Mouse (Mus musculus) hindbrain, postnatal 0 days (tissue): ENCODE results near the gene Nrg4. TPM values are rescaled to one million over a fixed set of nuclear protein-coding genes. Genes with fewer than 3 reads are reported as not detected.
A peak's percentile ranks its signal among the peaks of the same experiment; 100 is the strongest.
"Not testable (repeated sequence)": the region's sequence is repeated elsewhere in the genome, so short reads cannot be mapped to it uniquely, and the experiment has no call there.

Experiments
- ATAC-seq: fragments of 200-750 bp; cut with Nextera tagmentation; 2 replicates; pipeline ENCODE4 v1.8.0; 2017; ENCODE audit warnings: mild to moderate bottlenecking, moderate TSS enrichment, moderate library complexity
- DNase-seq: peaks from one replicate; pipeline ENCODE4 v3.0.0-alpha.2; 2015; ENCODE audit warnings: low spot score
- H3K27ac ChIP-seq: fragments of 300-500 bp; sonication (generic); 2 replicates; pipeline ENCODE4 v1.5.1; 2014; ENCODE audit warnings: mild to moderate bottlenecking
- H3K27me3 ChIP-seq: fragments of 300-500 bp; sonication (generic); 2 replicates; pipeline ENCODE4 v1.6.1; 2014; ENCODE audit warnings: low read length, mixed read lengths; ENCODE audit not compliant: insufficient read depth
- H3K36me3 ChIP-seq: fragments of 300-500 bp; sonication (generic); 2 replicates; pipeline ENCODE4 v1.6.1; 2014; ENCODE audit warnings: low read length, mixed read lengths; ENCODE audit not compliant: insufficient read depth
- H3K4me1 ChIP-seq: fragments of 300-500 bp; sonication (generic); 2 replicates; pipeline ENCODE4 v1.6.1; 2014; ENCODE audit warnings: antibody characterized with exemption, low read length, mixed read lengths; ENCODE audit not compliant: insufficient read depth
- H3K4me2 ChIP-seq: fragments of 300-500 bp; sonication (generic); 2 replicates; pipeline ENCODE4 v1.6.1; 2014; ENCODE audit warnings: low read depth, mild to moderate bottlenecking, low read length, moderate library complexity, mixed read lengths
- H3K4me3 ChIP-seq: fragments of 300-500 bp; sonication (generic); 2 replicates; pipeline ENCODE4 v1.5.1; 2014; ENCODE audit warnings: low read length
- H3K9ac ChIP-seq: fragments of 300-500 bp; sonication (generic); replicated peaks from 2 replicates; pipeline ENCODE4 v1.6.1; 2014; ENCODE audit warnings: mild to moderate bottlenecking, low read length, moderate library complexity, mixed read lengths
- H3K9me3 ChIP-seq: fragments of 300-500 bp; sonication (generic); 2 replicates; pipeline ENCODE4 v1.6.1; 2016; ENCODE audit warnings: low read length, mixed read lengths
- CTCF ChIP-seq: IDR thresholded peaks from 2 replicates; pipeline ENCODE4 v1.5.1; 2016; ENCODE audit warnings: antibody characterized with exemption, control low read depth, low read depth
- WGBS: fragments of 180-500 bp; shearing (Covaris S2); extraction: QIAGEN DNeasy Blood & Tissue Kit; methylation state at CpG from one replicate; pipeline ENCODE4 v1.1.7; 2014; 5-methylcytosine and 5-hydroxymethylcytosine counted together
- polyA plus RNA-seq: library from polyadenylated mRNA; unstranded; fragments of >200 nt; fragmentation: Nextera tagmentation; extraction: Ambion mirVana; gene quantifications from 2 replicates; pipeline ENCODE4 v1.2.1, GENCODE M21; 2015
- total RNA-seq: library from RNA; depleted of rRNA; stranded (reverse); fragments of >200 nt; gene quantifications from 2 replicates; pipeline ENCODE4 v1.2.3, GENCODE M21; 2014

Nrg4 gene
- total and polyA plus RNA-seq, 2 experiments from 2014 or later: 0.68 to 1.7 TPM

- no peak for ATAC-seq
- WGBS: 79% methylated on average over 8 of the region's 8 CpGs
- H3K36me3 ChIP-seq: no peaks in the 10 kb centered on the region
- TF ChIP-seq CTCF: no peak
- DNase-seq: no peak
- no peaks in the 10 kb centered on the region for H3K4me1 ChIP-seq
- H3K27ac ChIP-seq: no peak overlapping the region
- no peaks in the 10 kb centered on the region for H3K27me3 ChIP-seq
- no peaks in the 10 kb centered on the region for H3K9me3 ChIP-seq
- H3K9ac ChIP-seq: no peak overlapping the region
- no peak overlapping the region for H3K4me3 ChIP-seq
- H3K4me2 ChIP-seq: no peak overlapping the region
Measured at GRCm38 (mm10) chr9:55246440-55246839, 80.2 kb downstream of the Nrg4 start.

- not testable (repeated sequence) for H3K9me3 ChIP-seq, DNase-seq, H3K4me3 ChIP-seq, H3K4me1 ChIP-seq, H3K4me2 ChIP-seq, H3K9ac ChIP-seq, ATAC-seq, H3K27ac ChIP-seq, H3K36me3 ChIP-seq, H3K27me3 ChIP-seq
- 96% methylated on average over 1 of the region's 1 CpGs for WGBS
Measured at GRCm38 (mm10) chr9:55245057-55245750, 81.4 kb downstream of the Nrg4 start.

GRCm38 (mm10) chr9:55244079-55244478, 82.6 kb downstream of the Nrg4 start:
- no peak for DNase-seq
- no peak for ATAC-seq
- Histone ChIP-seq H3K27ac (no peak overlapping the region), H3K4me1 (no peaks in the 10 kb centered on the region), H3K4me3 (no peak overlapping the region), H3K4me2 (no peak overlapping the region), H3K27me3 (no peaks in the 10 kb centered on the region), H3K9me3 (no peaks in the 10 kb centered on the region), H3K9ac (no peak overlapping the region), H3K36me3 (no peaks in the 10 kb centered on the region)
- 74% methylated on average over 3 of the region's 3 CpGs for WGBS
- TF ChIP-seq CTCF: no peak

GRCm38 (mm10) chr9:55243280-55243679, 83.4 kb downstream of the Nrg4 start:
- DNase-seq (no peak), ATAC-seq (no peak)
- 80% methylated on average over 3 of the region's 3 CpGs for WGBS

GRCm38 (mm10) chr9:55241863-55242685, 84.6 kb downstream of the Nrg4 start:
- TF ChIP-seq CTCF: peak; percentile 21; the same call in 1 of the 2 replicates
- Histone ChIP-seq H3K4me1 (no peaks in the 10 kb centered on the region), H3K4me2 (peak overlapping the region; percentile 43), H3K4me3 (peak overlapping the region; percentile 14), H3K27ac (no peak overlapping the region), H3K27me3 (no peaks in the 10 kb centered on the region), H3K9me3 (no peaks in the 10 kb centered on the region), H3K9ac (no peak overlapping the region), H3K36me3 (no peaks in the 10 kb centered on the region)
- DNase-seq (peak; percentile 12), ATAC-seq (no peak)
- 43% methylated on average over 24 of the region's 24 CpGs for WGBS

More at GRCm38 (mm10) chr9:55243280-55243679, 83.4 kb downstream of the Nrg4 start:
- H3K27ac ChIP-seq: no peak overlapping the region
- H3K4me3 ChIP-seq: no peak overlapping the region
- no peak overlapping the region for H3K4me2 ChIP-seq
- H3K36me3 ChIP-seq: no peaks in the 10 kb centered on the region
- H3K4me1 ChIP-seq: no peaks in the 10 kb centered on the region
- H3K9ac ChIP-seq: no peak overlapping the region
- TF ChIP-seq CTCF: no peak
- H3K27me3 ChIP-seq: no peaks in the 10 kb centered on the region
- no peaks in the 10 kb centered on the region for H3K9me3 ChIP-seq

GRCm38 (mm10) chr9:55240852-55241251, 85.8 kb downstream of the Nrg4 start:
- H3K36me3 ChIP-seq: no peaks in the 10 kb centered on the region
- H3K27me3 ChIP-seq: no peaks in the 10 kb centered on the region
- DNase-seq (no peak), ATAC-seq (no peak)
- H3K4me2 ChIP-seq: no peak overlapping the region
- no peak overlapping the region for H3K4me3 ChIP-seq
- H3K4me1 ChIP-seq: no peaks in the 10 kb centered on the region
- H3K9ac ChIP-seq: no peak overlapping the region
- no peaks in the 10 kb centered on the region for H3K9me3 ChIP-seq
- H3K27ac ChIP-seq: no peak overlapping the region
- TF ChIP-seq CTCF: no peak
- WGBS: 84% methylated on average over 5 of the region's 5 CpGs
